Mouse (Mus musculus) liver, adult (tissue): ENCODE data around the gene Akt3.

ENCODE experiments used
- GATA4 ChIP-seq: IDR thresholded peaks from 2 replicates; pipeline ENCODE4 v1.6.1; 2014; ENCODE audit warnings: mild to moderate bottlenecking, low read length; ENCODE audit not compliant: insufficient replicate concordance

Akt3 gene

DNA sequence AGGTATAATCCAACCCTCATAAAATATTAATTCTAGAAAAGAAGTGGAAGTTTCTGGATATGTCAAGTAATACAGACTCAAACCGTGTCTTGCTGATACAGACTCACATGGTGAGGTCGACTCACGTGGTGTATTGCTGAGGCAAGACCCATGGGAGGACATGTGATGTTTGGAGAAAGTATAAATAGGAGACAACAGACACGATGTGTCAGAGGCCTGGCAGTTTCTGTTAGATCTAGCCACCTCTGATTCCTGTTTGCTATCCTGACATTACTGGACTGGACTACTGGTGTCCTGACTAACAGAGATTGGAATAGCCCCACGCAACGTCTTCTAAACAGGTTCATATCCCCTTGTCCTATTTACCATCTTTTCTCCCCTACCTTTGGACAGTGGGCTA lies 118.4 kb downstream of the Akt3 start:
- no peak for TF ChIP-seq GATA4

DNA sequence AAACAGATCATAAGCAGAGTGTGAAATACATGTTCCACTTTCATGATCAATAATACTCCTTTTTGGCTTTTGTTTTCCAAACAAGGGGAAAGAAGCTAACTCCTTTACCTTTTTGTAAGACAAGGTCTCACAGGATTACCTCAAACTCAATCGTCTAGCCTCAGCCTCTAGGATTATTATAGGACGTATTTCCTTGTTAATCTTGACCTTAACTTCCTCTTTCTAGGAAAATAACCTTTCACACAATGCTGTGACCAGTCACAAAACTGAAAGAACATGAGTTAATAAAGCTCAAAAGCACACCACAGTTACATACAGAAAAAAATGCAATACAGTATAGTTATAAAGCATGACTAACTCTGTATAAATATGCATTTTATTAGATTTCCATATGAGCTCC lies 126.5 kb downstream of the Akt3 start:
- no peak for TF ChIP-seq GATA4

DNA sequence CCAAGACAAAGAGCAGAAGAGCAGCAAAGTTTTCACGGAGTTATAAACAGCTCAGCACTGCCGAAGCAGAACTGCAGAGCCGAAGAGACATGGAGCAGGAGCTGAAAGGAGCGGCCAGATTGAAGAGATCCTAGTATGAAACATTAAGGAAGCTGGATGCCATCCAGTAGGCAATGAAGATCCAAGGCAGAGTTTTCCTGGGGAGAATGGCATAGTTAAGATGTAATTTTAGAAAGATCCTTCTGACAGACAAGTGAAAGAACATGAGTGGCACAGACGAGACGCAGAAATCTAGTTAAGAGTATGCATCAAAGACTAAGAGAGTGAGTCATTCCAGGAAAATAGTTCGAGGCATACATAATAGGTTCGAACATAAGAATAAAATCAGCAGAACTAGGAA lies 131.3 kb downstream of the Akt3 start:
- no peak for TF ChIP-seq GATA4

DNA sequence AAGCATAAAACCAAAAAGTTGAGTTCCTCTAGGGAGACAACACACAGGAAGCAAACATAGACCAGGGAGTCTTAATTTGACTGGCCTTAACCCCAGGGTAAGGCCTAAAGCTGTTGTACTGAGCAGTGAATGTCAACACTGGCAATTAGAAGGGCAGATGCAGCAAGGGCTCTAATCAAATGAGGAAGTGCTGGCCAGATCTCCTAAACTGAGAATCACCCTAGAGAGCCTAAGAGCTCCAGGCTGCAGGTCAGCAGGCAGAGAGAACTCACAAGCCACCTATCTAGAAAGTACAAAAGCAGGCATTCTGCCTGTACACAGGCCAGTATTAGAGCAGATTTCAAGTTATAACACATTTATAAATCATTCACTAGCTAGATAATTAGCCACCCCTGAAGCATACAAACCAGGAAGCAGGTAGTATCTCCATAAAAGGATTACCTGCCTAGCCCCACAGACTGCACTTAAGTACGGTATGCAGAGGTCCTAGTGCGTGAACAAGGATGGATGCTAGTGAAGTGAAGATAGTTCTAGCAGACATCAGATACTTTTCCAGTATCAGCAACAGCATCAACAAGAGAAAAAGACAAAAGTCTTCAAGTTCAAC lies 147.2 kb downstream of the Akt3 start:
- TF ChIP-seq GATA4: no peak

DNA sequence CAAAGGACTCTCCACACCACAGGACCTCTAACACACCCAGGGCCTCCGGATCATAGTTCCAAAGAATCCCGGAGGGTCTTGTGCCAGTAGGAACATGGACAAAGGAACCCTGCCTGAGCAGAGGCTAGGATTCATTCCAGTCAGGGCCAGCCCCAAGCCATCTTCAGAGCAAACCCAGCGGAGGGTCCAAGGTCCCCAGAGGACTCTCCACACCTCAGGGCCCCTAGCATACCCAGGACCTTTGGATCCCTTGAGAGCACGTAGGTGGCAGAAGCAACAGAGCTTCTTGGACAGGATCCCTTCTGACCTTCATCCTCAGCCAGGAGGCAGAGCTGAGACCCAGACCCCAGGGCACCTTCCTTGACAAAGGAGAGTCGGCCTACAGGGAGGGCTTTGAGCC lies 167.5 kb downstream of the Akt3 start:
- no peak for TF ChIP-seq GATA4

DNA sequence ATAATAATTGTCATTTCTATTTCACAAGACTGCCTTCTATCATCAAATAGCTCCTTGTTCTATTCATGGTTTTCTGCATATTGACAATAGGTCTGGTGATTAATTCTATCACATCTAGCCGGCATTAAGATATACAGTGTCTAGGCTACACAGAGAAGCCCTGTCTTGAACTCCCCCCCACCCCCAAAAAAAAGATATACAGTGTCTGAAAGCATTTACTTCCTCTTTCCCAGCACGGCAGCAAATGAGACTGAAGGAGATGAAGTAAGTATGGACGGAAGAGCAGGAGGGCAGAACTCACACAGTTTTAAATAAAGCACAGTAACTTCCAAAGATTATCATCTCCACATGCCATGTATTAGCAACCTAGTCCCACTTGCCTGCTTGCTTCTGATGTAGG lies 168.5 kb downstream of the Akt3 start:
- no peak for TF ChIP-seq GATA4

DNA sequence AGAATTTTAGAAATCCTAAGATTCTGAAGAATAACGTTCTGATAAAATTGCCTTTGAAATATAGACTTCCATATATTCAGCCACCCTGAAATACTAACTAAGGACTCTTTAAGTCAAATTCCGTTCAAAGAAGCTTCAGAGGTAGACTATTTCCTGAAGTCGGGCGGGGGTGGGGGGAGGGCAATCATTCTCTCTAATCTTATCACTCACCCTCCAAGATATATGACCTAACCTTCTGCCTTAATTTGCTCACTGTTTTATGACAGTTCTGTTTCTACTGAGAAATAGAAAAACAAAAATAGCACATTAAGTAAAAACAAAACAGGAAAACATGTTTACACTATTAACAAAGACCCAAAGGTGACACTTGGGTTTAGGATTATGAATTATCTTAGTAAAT lies 169.0 kb downstream of the Akt3 start:
- no peak for TF ChIP-seq GATA4

DNA sequence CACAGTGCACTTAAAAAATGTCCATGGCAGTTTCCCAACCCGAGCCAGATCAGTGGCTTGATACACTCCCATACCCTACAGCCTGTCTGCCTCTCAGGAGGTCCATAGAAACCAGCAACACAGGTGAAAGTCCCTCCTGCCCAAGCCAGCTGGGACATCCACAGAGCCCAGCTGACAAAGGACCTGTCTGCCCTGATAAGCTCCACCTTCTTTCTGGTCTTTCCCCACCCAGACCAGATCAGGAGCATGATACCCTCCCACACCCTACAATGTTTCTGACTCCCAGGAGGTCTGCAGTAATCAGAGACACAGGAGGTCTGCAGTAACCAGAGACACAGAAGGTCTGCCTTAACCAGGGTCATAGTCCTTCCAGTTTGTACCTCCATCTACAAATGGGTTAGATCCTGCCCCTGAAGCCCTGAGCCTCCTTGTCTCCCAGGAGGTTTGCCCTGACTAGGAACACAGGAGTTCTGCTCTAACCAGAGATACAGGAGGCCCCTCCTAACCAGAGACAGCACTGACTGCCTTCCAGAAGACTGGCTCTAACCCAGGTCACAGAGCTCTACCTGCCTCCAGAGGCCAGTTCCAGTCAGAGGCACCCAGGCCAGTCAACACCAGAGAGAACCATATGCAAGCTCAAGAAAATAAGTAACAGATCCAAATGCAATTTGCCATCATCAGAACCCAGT lies 175.9 kb downstream of the Akt3 start:
- TF ChIP-seq GATA4: no peak

DNA sequence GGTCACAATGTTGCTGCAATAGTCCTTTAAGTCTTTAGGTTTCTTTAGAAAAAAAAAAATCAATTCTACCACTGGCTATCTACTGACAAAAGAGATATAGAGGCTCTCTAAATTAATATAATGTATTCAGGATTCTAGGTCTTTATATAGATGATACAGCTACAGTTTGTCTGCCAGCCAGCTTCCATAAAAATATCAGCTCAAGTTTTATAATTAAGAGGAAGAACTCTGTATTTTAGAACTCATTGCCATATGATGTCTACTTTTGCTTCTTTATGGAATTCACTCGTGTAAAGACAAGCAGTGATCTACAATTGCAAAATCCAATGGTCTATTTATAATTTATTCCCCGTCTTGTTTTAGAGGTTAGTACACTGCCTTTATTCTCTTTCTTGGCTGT lies 188.8 kb downstream of the Akt3 start:
- TF ChIP-seq GATA4: no peak

DNA sequence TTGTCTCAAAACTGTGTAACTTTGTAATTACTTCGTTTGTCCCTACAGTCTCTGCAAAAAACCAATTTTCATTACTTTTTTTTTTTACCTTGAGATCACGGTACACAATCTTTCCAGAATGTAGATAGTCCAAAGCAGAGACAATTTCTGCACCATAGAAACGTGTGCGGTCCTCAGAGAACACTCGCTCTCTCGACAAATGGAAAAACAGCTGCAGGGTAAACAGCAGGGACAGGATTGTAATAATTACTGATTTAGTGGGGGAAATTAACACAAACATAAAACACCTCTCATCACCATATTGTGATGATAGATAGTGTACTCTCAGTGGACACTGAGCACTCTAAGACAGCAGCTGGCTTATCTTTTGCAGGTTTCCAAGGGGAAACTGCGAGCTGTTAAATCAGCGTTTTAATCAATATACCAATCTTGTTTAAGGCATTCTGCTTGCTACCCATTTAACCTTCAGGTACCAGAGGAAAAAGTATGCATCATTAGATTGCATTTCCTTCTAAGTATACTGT lies 190.8 kb downstream of the Akt3 start:
- TF ChIP-seq GATA4: no peak

DNA sequence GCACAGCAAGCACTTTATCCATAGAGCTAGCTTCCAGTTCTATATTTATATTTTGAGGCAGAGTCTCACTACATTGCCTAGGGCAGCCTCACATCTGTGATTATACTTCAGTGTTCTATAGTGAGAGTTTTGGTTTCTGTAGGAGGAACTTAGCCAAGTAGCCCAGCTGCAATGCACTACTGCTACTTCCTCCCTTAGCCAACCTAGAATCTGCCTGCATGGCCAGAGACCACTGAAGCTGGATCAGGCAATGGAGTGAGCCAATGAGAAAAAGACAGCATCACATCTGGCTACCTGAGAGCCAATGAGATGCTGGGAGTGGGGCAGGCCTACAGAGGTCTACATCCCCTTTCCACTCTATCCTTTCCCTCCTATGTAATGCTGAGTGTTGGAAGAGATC lies 192.3 kb downstream of the Akt3 start:
- TF ChIP-seq GATA4: no peak

DNA sequence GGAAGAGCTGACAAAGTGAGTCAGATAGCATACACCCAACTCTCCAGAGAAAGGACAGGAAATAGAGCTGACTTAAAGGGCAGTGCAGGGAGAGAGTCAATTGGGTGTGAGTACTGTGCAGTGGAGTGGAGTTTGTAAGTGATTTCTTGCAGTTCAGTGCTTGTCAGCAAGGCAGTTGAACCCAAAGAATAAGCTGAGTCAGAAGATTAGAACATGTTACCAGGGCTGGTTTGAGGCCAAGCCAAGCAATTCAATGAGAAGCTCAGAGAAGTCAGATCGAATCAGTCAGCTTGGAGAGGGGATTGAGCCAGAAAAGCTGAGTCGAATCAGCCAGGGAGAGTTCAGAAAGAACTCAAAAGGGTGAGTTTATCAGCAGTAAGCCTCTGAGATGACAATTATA lies 196.2 kb downstream of the Akt3 start:
- no peak for TF ChIP-seq GATA4

DNA sequence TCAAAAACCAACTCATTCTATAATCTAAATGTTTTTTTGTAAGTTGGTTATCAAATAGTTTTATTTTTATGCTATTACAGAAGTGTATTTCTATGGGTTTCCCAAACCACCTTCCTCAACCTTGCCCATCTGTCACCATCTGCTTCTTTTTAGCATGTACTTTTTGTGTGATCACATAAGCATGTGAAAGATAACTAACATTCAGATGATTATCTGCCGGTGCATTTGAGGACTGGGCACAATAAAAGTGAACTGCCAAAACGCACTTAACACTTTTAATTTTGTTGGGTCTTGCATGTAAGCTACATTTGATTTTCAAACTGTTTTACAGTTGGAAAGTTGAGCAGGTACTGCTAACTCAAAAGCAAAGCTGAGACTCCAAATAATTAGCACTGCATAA lies 203.1 kb downstream of the Akt3 start:
- TF ChIP-seq GATA4: no peak

DNA sequence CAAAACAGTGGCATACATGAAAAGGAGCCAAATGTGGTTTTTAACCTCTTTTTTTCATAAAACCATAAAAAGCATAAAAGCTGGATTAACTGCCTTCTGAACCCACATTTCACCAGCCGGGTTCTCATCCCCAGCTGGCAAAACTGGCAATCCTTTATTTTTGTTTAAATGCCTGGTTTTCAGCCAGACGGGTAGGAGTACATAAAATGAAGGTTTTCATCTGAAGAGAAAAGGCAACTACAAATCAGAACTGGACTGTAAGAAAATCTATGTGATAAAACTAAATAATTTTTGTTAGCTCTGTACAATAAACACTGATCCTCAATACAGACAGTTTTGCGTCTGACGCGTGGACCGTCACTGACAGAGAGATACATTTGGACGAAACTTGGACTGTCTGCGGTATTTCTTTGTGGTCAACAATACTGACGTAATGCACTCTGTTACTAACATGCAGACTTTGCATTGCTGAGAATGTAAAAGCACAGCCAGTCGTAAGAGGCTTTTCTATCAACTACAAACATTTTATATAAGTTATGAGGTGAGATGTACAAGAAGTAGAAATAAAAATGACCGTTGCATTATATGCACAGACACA lies 206.5 kb downstream of the Akt3 start:
- no peak for TF ChIP-seq GATA4

DNA sequence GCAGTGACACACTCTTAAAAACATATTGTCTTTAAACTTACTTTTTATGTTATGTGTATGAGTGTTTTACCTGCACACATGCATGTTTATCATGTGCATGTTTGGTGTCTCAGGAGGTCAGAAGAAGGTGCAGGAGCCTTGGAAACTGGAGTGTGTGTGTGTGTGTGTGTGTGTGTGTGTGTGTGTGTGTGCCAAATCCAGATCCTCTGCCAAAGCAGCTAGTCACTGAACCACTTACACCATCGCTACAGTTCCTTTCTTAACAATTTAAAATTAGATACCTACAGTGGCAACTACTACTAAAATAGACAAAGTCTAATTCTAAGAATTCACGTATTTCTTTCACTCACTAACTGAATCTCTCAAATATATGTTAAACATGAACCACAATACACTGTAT lies 209.2 kb downstream of the Akt3 start:
- no peak for TF ChIP-seq GATA4

DNA sequence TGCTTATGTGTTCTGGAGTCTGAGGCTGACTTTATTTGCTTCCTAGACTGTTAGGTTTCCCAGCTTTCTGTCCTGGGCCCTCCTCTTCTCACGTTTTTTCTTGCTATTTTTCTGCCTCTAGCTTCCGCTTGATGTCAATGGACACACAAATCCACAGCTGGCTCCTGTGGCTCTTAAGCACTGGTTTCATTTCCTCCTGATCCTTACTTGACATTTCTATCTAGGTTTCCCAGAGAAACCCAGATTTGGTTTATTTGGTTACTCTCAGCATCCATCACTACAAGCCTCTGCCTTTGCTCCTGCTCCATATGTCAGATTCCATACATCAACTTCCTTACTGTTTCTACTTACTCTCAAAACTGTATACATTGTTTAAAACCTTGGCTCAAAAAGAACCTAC lies 211.0 kb downstream of the Akt3 start:
- no peak for TF ChIP-seq GATA4
